Mouse (Mus musculus) kidney, embryonic 15.5 days (tissue): ENCODE measurements around the gene Cttnbp2. TPM values are rescaled to one million over a fixed set of nuclear protein-coding genes. Genes with fewer than 3 reads are reported as not detected.

Experiments
- ATAC-seq: fragments of 200-750 bp; cut with Nextera tagmentation; replicated peaks from 2 replicates; pipeline ENCODE4 v1.8.0; 2017; ENCODE audit warnings: moderate TSS enrichment; ENCODE audit not compliant: low FRiP score
- H3K27ac ChIP-seq: fragments of 300-500 bp; sonication (generic); 2 replicates; pipeline ENCODE4 v1.5.1; 2015; ENCODE audit warnings: mild to moderate bottlenecking, inconsistent platforms
- H3K27me3 ChIP-seq: fragments of 300-500 bp; sonication (generic); 2 replicates; pipeline ENCODE4 v1.6.1; 2015; ENCODE audit warnings: inconsistent platforms
- H3K36me3 ChIP-seq: fragments of 300-500 bp; sonication (generic); 2 replicates; pipeline ENCODE4 v1.6.1; 2015; ENCODE audit warnings: inconsistent platforms
- H3K4me1 ChIP-seq: fragments of 300-500 bp; sonication (generic); 2 replicates; pipeline ENCODE4 v1.6.1; 2015; ENCODE audit warnings: inconsistent platforms
- H3K4me2 ChIP-seq: fragments of 300-500 bp; sonication (generic); 2 replicates; pipeline ENCODE4 v1.6.1; 2015; ENCODE audit warnings: moderate library complexity, mild to moderate bottlenecking, inconsistent platforms
- H3K4me3 ChIP-seq: fragments of 300-500 bp; sonication (generic); replicated peaks from 2 replicates; pipeline ENCODE4 v1.5.1; 2015; ENCODE audit warnings: mild to moderate bottlenecking, inconsistent platforms
- H3K9ac ChIP-seq: fragments of 300-500 bp; sonication (generic); 2 replicates; pipeline ENCODE4 v1.6.1; 2015; ENCODE audit warnings: mild to moderate bottlenecking, inconsistent platforms
- H3K9me3 ChIP-seq: fragments of 300-500 bp; sonication (generic); replicated peaks from 2 replicates; pipeline ENCODE4 v1.6.1; 2016; ENCODE audit warnings: inconsistent platforms
- WGBS: fragments of 180-500 bp; shearing (Covaris S2); methylation state at CpG from one replicate; pipeline ENCODE4 v1.1.7; 2015; ENCODE audit warnings: mixed read lengths; 5-methylcytosine and 5-hydroxymethylcytosine counted together
- polyA plus RNA-seq: library from polyadenylated mRNA; unstranded; fragments of >200 nt; fragmentation: Nextera tagmentation; extraction: Ambion mirVana; gene quantifications from 2 replicates; pipeline ENCODE4 v1.2.1, GENCODE M21; 2015

Cttnbp2 gene
- polyA plus RNA-seq, 1 experiment from 2014 or later, result 18.4 TPM

DNA sequence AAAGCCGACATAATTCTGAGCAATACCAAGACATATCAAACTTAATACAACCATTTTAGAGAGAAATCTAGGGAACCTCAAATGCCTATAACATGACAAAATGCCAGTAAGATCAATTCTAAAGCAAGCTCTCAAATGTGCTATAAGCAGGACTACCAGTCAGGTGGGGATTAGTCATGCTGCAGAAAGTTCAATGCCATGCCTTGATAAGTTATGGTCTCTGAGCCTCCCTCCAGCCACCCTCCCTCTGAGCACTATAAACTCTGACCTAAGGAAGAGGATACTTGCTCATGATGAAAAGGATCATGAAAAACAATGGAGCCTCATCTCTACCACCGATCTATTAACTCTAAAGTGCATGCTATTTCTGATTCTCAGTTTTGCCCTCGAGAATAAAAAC lies 82.3 kb downstream of the Cttnbp2 start:
- no peaks in the 10 kb centered on the region for H3K27me3 ChIP-seq
- peaks cover 4% of the 10 kb centered on the region; the same call in 1 of the 2 replicates for H3K36me3 ChIP-seq
- no peak overlapping the region for H3K4me3 ChIP-seq
- H3K4me2 ChIP-seq, result no peak overlapping the region
- no peak overlapping the region for H3K9ac ChIP-seq
- 66% methylated on average over 3 of the region's 3 CpGs for WGBS
- ATAC-seq, result no peak
- H3K4me1 ChIP-seq, result peaks cover 3% of the 10 kb centered on the region
- H3K27ac ChIP-seq, result no peak overlapping the region
- no peaks in the 10 kb centered on the region for H3K9me3 ChIP-seq

DNA sequence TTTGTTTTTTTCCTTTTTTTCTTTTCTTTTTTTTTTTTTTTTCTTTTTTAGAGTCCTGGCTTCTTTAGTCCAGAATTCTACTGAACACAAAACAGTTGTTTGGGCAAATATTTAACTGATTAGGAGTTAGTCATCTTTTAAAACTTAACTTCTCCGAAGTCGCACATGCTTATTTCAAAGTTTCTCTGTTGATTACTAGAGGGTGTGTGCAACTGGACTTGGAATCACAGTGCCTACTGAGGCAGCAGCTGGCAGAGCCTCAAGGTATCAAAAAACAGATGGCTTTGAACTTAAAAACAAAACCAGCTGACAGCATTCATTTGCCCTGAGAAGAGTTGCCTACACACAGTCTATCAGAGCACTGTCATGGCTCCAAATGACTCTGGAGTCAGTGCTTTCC lies 82.8 kb downstream of the Cttnbp2 start:
- no peak for ATAC-seq
- H3K9me3 ChIP-seq, result no peaks in the 10 kb centered on the region
- 78% methylated on average over 2 of the region's 2 CpGs for WGBS
- peaks cover 3% of the 10 kb centered on the region for H3K4me1 ChIP-seq
- no peak overlapping the region for H3K27ac ChIP-seq
- peaks cover 4% of the 10 kb centered on the region; the same call in 1 of the 2 replicates for H3K36me3 ChIP-seq
- H3K27me3 ChIP-seq, result no peaks in the 10 kb centered on the region
- H3K9ac ChIP-seq, result no peak overlapping the region
- H3K4me2 ChIP-seq, result no peak overlapping the region
- H3K4me3 ChIP-seq, result no peak overlapping the region

DNA sequence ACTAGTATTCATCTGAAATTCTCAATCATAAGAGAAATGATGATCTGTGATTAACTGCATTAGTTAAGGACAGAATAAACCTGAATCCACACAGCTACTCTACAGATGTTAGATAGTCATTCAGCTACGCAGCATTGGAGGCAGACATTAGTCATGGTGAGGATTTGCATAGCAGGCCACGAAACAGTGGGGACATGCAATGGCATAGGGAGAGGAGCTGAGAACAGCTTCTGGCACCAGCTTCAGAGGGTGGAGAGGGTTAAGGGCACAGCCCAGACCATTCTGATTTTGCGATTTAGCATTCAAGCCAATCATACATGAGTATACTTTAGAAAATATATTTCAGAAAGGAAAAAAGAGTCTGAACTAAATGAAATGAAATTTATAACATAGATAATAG lies 84.6 kb downstream of the Cttnbp2 start:
- H3K36me3 ChIP-seq, result peaks cover 4% of the 10 kb centered on the region; the same call in 1 of the 2 replicates
- H3K9me3 ChIP-seq, result no peaks in the 10 kb centered on the region
- H3K4me2 ChIP-seq, result no peak overlapping the region
- H3K4me1 ChIP-seq, result no peaks in the 10 kb centered on the region; the same call in 1 of the 2 replicates
- H3K9ac ChIP-seq, result no peak overlapping the region
- WGBS, result 85% methylated on average over 3 of the region's 3 CpGs
- H3K27ac ChIP-seq, result no peak overlapping the region
- ATAC-seq, result no peak
- H3K27me3 ChIP-seq, result no peaks in the 10 kb centered on the region
- H3K4me3 ChIP-seq, result no peak overlapping the region

DNA sequence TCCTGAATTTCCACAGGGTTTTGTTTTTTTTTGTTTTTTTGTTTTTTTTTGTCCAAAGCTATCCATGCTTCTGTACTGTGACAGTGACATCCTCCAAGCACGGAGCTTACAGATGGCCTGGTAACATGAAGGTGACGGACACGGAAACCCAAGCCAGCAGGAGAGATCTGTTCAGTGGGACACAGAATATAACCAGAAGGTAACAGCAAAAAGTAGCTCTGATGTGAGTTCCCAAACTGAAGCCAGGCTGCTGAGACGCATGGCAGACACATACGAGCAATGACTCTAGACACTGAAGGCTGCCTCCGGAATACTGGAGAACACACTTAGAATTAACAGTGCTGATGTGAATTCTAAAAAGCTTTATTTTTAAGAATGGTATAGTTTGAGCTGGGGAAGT lies 89.8 kb downstream of the Cttnbp2 start:
- Histone ChIP-seq H3K36me3 (no peaks in the 10 kb centered on the region), H3K9me3 (no peaks in the 10 kb centered on the region), H3K27me3 (no peaks in the 10 kb centered on the region), H3K4me2 (no peak overlapping the region), H3K4me3 (no peak overlapping the region), H3K9ac (no peak overlapping the region), H3K4me1 (peaks cover 5% of the 10 kb centered on the region), H3K27ac (no peak overlapping the region)
- no peak for ATAC-seq
- WGBS, result 86% methylated on average over 6 of the region's 6 CpGs

DNA sequence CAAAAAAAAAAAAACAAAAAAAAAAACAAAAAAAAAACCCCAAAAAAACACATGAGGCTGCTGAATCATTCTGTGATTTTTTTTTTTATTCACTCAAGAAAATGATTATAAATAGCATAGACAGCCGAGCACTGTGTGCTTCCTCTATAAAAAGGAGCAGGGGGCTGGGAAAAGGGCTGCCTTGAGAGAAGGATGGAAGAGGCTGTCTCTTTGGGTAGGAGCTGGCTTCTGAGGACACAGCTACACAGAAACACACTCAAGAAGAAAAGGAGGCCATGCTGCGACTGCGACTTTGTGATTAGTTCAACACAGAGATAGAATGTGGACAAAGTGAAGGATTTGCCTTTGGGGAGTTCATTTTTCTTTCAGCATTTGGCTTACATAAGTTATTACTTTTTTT lies 90.3 kb downstream of the Cttnbp2 start:
- H3K4me1 ChIP-seq, result peaks cover 5% of the 10 kb centered on the region
- H3K27me3 ChIP-seq, result no peaks in the 10 kb centered on the region
- no peaks in the 10 kb centered on the region for H3K9me3 ChIP-seq
- no peak for ATAC-seq
- H3K36me3 ChIP-seq, result no peaks in the 10 kb centered on the region
- H3K9ac ChIP-seq, result no peak overlapping the region
- H3K27ac ChIP-seq, result no peak overlapping the region
- WGBS, result 71% methylated on average over 3 of the region's 3 CpGs
- H3K4me3 ChIP-seq, result no peak overlapping the region
- H3K4me2 ChIP-seq, result no peak overlapping the region

DNA sequence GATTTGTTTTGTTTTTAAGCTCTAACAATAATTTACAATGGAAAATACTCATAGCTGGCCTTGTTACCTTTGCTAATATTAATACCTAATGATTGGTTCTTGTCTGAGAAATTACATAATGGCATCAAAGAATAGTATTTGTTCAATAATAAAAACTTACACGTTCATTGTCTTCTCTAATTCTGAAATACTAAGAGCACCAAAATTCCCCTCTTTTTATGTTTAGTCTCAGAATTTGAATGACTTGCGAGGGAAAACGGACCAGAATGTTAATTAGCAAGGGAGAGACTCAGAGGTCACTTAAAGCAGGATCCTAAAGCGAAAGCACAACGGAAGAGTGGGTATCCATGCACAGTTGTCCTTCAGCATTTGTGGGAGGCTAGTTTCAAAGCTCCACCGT lies 91.5 kb downstream of the Cttnbp2 start:
- H3K9ac ChIP-seq, result no peak overlapping the region
- no peak for ATAC-seq
- no peaks in the 10 kb centered on the region for H3K27me3 ChIP-seq
- WGBS, result 82% methylated on average over 6 of the region's 6 CpGs
- no peak overlapping the region for H3K27ac ChIP-seq
- H3K4me2 ChIP-seq, result no peak overlapping the region
- H3K4me1 ChIP-seq, result peaks cover 9% of the 10 kb centered on the region
- no peaks in the 10 kb centered on the region for H3K9me3 ChIP-seq
- H3K4me3 ChIP-seq, result no peak overlapping the region
- no peaks in the 10 kb centered on the region for H3K36me3 ChIP-seq

DNA sequence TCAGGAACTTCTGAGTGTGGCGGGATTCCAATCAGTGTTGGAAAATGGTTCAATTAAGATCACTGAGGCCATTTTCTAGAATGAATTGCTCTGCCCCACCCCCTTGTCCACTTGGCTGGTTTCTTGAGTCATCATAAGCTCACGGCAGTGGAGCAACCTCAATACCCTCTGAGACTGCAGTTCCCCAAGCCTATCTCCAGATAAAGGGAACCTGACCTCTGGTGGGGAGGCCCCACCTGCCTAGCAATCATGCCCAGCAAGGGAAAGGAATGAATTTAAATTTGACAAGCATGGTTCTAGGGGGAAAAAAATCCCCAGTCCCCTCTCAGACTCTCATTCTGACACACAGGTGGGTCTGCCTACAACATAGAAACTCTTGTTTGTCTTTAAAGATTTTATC lies 93.1 kb downstream of the Cttnbp2 start:
- H3K27me3 ChIP-seq, result no peaks in the 10 kb centered on the region
- H3K36me3 ChIP-seq, result no peaks in the 10 kb centered on the region
- no peak overlapping the region for H3K27ac ChIP-seq
- H3K4me2 ChIP-seq, result no peak overlapping the region
- no peaks in the 10 kb centered on the region for H3K9me3 ChIP-seq
- ATAC-seq, result 0 out of 2 replicates have a peak, but pooled peaks have one; percentile 19
- no peak overlapping the region for H3K4me3 ChIP-seq
- H3K9ac ChIP-seq, result no peak overlapping the region
- peaks cover 11% of the 10 kb centered on the region for H3K4me1 ChIP-seq
- 71% methylated on average over 2 of the region's 2 CpGs for WGBS

DNA sequence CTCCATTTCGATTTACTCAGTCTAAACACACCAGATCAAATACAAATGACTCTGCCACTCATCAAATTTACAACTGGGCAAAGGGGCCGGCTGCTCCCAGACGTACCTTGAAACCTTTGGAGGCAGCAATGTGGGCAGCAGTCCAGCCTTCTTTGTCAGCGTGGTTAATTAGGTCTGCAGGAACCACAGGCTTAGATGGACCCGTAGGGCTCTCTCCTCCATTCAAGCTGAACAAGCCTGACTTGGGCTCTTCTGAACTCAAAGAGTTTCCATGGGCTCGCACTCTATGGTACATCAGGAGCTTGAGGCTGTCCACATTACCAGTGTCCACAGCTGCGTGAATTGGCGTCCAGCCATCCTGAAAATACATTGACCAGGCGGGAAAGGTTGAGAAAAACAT lies 94.0 kb downstream of the Cttnbp2 start:
- H3K36me3 ChIP-seq, result no peaks in the 10 kb centered on the region
- H3K9ac ChIP-seq, result no peak overlapping the region
- H3K9me3 ChIP-seq, result no peaks in the 10 kb centered on the region
- H3K27me3 ChIP-seq, result no peaks in the 10 kb centered on the region
- no peak overlapping the region for H3K27ac ChIP-seq
- peak; percentile 65; the same call in 1 of the 2 replicates for ATAC-seq
- WGBS, result 45% methylated on average over 9 of the region's 9 CpGs
- H3K4me3 ChIP-seq, result no peak overlapping the region
- peaks cover 11% of the 10 kb centered on the region for H3K4me1 ChIP-seq
- H3K4me2 ChIP-seq, result no peak overlapping the region

DNA sequence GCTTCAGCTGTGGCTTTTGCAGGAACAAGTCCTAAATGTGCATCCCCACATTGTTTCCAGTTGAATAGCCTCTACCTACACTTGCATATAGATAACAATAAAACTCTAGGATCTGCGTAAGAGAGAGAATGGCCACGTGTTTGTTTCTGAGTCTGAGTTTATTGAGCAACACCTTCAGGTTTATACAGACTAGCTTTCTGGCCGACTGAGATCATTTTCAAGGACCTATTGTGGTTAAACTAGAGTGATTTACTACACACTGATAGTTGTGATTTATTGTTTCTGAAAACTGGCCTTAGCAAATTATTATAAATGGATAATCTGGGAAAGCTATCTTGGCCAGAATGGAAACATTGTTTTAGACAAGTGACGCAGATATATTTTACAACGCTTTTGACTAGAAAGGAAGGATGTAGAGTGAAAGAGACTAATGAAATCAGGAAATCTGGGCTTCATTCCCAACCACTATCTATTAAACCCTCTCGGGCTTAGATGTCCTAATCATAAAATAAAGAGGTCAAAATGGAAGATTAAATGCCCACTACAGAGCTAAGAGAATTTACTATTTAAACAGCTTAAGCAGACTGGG lies 96.7 kb downstream of the Cttnbp2 start:
- no peak; the same call in 1 of the 2 replicates for ATAC-seq
- Histone ChIP-seq H3K4me3 (no peak overlapping the region), H3K4me1 (peaks cover 11% of the 10 kb centered on the region), H3K27ac (peak overlapping the region; percentile 45; the same call in 1 of the 2 replicates), H3K4me2 (no peak overlapping the region), H3K27me3 (no peaks in the 10 kb centered on the region), H3K36me3 (0 out of 2 replicates have a peak, but pooled peaks cover 5% of the 10 kb centered on the region), H3K9me3 (no peaks in the 10 kb centered on the region), H3K9ac (no peak overlapping the region)
- WGBS, result 39% methylated on average over 6 of the region's 6 CpGs

DNA sequence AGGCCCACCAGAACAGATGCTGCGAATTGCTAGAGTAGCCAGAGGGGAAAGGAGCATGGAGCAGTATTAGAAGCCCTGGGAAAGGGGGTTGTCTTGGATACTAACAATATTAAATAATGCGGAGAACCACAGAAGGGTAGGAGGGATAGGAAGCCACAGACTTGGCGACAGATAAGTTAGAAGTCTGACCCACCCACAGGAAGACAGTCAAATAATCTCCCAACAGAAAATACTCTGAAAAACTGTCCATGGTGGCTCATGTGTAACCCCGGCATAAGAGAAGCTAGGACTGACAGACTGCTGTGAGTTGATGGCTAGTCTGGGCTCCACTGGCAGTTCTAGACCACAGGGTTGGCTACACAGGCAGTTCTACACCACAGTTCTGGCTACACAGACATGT lies 98.7 kb downstream of the Cttnbp2 start:
- no peaks in the 10 kb centered on the region for H3K27me3 ChIP-seq
- no peak overlapping the region for H3K27ac ChIP-seq
- H3K9ac ChIP-seq, result no peak overlapping the region
- H3K36me3 ChIP-seq, result 0 out of 2 replicates have a peak, but pooled peaks cover 5% of the 10 kb centered on the region
- H3K4me1 ChIP-seq, result peaks cover 11% of the 10 kb centered on the region
- no peak overlapping the region for H3K4me3 ChIP-seq
- no peaks in the 10 kb centered on the region for H3K9me3 ChIP-seq
- H3K4me2 ChIP-seq, result no peak overlapping the region
- WGBS, result 91% methylated on average over 4 of the region's 4 CpGs
- no peak for ATAC-seq

DNA sequence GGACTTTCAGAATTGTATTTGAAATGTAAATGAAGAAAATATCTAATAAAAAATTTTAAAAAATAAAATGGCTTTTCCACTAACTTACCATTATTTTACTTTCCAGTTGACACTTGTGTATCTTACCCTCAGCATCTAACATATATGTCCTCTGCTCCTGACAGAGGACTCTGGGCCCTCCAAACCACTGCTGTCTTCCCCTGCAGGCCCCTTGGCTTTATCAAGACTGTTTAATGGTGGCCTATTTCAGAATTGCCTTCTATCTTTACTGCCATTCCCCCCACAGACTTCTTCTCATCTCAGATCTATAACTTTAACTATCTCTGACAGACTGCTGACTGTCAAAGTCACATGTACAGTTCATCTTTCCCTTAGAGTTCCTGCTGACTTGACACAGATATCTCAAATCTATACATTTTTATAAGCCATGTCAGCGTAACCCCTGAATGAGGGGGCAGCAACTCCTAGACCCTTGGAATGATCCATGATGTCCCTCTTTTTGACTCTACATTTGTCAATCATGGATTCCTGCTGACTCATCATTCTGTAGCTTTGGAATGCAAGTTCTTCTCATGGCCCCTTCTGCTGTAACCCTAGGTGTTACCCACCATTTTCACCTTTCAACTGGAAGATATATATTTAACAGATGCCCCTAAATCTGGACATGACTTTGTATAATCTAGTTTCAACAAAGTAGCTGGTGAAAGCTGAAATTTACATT lies 103.0 kb downstream of the Cttnbp2 start:
- Histone ChIP-seq H3K27ac (no peak overlapping the region), H3K9me3 (no peaks in the 10 kb centered on the region), H3K4me3 (no peak overlapping the region), H3K9ac (no peak overlapping the region), H3K4me1 (no peaks in the 10 kb centered on the region), H3K27me3 (no peaks in the 10 kb centered on the region), H3K4me2 (no peak overlapping the region), H3K36me3 (0 out of 2 replicates have a peak, but pooled peaks cover 9% of the 10 kb centered on the region)
- no peak for ATAC-seq
- WGBS, result 90% methylated on average over 1 of the region's 1 CpGs

DNA sequence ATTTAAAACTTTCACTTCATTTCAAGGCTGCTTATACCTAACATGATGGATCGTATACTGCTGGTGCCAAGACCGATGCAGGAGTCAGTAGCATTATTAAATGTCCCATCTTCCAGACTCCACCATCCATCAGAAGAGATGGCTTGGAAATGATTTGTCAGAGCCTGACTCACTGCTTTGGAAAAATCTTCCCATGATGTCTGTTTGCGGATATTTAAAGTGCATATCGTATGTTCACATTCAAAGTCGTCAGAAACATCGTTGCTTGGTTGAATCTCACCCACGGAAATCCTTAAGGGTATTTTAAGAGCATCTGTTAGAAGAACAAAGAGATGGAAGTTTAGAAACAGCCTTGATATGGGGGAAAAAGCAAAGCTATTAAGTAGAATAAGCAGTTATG lies 106.2 kb downstream of the Cttnbp2 start:
- no peaks in the 10 kb centered on the region for H3K27me3 ChIP-seq
- H3K27ac ChIP-seq, result no peak overlapping the region
- no peaks in the 10 kb centered on the region for H3K4me1 ChIP-seq
- no peak overlapping the region for H3K4me2 ChIP-seq
- WGBS, result 95% methylated on average over 7 of the region's 7 CpGs
- no peak for ATAC-seq
- H3K4me3 ChIP-seq, result no peak overlapping the region
- H3K9ac ChIP-seq, result no peak overlapping the region
- H3K36me3 ChIP-seq, result peaks cover 22% of the 10 kb centered on the region
- H3K9me3 ChIP-seq, result no peaks in the 10 kb centered on the region
